Mouse (Mus musculus): ENCODE results near the gene Rp2.

DNA sequence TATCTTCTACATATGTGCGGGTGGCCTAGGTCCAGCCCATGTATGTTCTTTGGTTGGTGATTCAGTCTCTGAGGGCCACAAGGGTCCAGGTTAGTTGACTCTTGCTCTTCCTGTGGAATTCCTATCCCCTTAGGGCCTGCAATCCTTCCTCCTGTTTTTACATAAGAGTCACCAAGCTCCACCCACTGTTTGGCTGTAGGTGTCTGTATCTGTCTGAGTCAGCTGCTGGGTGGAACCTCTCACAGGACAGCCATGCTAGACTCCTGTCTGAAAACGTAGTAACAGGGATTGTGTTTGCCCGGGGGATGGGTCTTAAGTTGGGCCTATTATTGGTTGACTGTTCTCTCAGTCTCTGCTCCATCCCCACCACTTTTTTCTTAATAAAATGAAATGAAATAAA is 47.9 kb downstream of the Rp2 start:
- TF ChIP-seq CTCF (IDR thresholded peaks at IDR 0.05; ENCODE audit: low read depth) (no peak), EP300 (IDR thresholded peaks at IDR 0.05; ENCODE audit: low read depth) (no peak)

Measured in heart, postnatal 0 days (tissue).